Mouse (Mus musculus): ENCODE results near the gene Prim1. TPM values are rescaled to one million over a fixed set of nuclear protein-coding genes. Genes with fewer than 3 reads are reported as not detected.

The Prim1 gene
- 1 to 10 TPM; 5.0 to 6.5 TPM for total RNA-seq (2021)
- long read RNA-seq, experiment 1 = 0 reads
- long read RNA-seq, experiment 2, partial matches to known transcripts = 0 of 4 reads
- long read RNA-seq, experiment 2, other reads (novel, unspliced or antisense) = 0 of 4 reads

DNA sequence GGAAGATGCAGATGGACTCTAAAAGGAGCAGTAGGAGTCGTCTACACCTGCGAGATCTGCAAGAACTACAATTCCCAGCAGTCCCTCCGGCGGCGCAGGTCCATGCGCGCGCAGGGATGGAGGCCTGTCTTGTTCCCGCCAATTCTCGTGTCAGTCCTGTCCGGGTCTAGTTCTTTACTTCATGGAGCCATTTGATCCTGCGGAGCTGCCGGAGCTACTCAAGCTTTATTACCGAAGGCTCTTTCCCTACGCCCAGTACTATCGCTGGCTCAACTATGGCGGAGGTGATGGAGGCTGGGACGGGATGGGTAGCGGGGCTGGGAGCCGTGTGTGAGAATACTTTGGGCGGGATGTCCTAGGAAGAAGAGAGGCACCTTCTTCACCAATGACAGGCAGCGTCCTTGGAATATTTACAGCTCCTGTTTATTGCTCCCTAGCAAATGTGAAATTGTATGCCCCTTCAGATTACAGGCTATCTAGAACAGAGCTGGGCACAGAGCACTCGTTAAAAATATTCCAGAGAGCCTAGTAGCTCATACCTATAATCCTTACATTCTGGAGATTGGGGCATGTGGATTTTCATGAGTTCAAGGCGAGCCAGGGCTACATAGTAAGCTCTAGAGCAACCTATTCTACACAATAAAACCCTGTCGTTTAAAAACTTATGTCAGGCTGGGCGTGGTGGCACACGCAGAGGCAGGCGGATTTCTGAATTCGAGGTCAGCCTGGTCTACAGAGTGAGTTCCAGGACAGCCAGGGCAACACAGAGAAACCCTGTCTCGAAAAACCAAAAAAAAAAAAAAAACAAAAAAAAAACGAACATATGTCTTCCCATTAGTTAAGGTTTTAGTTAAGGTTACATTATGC is at the start of gene Prim1:
Gene Prim1 (plus strand): TSS at position 101 of the 867 bp plus-strand sequence.
- peak; percentile 65 for DNase-seq

GRCm38 (mm10) chr10:127966506-127966905 is 48.5 kb upstream of the Prim1 start:
- DNase-seq = no peak

DNA sequence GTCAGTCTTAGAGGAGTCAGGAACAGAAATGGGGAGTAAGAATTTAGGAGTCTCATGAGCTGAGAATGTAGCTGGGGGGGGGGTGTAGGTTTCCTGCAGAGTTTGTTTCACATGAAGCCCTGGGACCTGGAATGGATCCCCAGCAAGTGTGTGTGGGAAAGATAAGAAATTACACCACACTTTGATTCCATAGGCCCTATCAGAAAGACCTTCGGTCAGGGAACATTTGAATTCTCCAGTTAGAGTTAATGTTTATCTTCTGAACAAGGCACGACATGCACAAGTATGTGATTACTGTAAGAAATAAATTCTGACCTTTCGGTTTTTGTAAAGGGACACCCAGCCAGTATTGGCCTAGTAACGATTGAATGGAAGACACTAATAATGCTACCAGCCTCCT is 45.1 kb upstream of the Prim1 start:
- no peak for DNase-seq

- DNase-seq = no peak
Observed at GRCm38 (mm10) chr10:127970359-127970831, 44.6 kb upstream of the Prim1 start.

DNA sequence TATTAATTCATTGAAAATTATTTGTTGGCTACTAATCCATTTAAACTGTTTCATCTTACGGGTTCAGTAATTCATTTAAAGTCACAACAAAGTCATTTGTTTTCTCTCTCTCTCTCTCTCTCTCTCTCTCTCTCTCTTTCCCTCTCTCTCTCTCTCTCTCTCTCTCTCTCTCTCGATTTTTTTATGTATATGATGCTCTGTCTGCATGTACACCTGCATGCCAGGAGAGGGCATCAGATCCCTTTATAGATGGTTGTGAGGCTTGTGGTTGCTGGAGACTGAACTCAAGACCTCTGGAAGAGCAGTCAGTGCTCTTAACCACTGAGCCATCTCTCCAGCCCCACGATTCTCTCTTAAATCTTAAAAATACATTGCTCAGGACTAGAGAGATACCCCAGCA is 43.8 kb upstream of the Prim1 start:
- DNase-seq = no peak

DNA sequence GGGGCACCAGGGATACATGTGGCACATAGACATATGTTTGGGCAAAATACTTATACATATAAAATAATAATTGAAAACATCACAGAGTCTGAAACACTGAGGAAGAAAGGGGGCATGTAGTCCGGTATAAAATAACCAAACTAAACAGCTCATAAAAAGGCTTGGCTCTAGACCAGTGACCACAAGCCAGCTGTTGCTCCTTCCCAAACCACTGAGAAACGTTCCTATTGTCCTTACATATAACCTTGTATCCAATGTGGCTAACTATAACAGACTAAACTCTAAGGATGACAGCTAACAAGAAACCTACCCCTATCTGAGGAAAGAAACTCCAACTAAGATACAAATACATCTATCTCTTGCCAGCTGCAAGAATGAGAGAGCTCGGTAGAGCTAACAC is 40.9 kb upstream of the Prim1 start:
- no peak for DNase-seq

- DNase-seq = no peak
Observed at GRCm38 (mm10) chr10:127975503-127975902, 39.5 kb upstream of the Prim1 start.

DNA sequence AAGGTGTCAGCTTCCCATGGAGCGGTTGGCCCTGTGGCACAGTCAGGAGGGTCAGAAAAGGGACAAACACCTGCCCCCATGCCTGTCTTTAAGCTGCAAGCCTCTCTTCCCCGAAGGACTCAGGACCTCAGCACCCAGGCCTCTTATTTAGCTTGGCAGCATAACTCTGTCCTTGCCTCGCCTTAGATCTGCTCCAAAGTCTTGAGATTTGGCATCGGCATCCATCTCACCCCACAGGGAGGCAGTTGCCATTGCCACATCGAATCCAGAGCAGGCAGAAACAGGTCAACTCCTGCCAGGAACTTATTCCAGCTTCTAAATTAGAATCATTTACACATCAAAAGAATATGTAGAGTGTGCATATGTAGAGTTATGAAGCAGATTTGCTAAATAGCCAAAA is 30.3 kb upstream of the Prim1 start:
- no peak for DNase-seq

GRCm38 (mm10) chr10:127985601-127986000 is 29.4 kb upstream of the Prim1 start:
- no peak for DNase-seq

DNA sequence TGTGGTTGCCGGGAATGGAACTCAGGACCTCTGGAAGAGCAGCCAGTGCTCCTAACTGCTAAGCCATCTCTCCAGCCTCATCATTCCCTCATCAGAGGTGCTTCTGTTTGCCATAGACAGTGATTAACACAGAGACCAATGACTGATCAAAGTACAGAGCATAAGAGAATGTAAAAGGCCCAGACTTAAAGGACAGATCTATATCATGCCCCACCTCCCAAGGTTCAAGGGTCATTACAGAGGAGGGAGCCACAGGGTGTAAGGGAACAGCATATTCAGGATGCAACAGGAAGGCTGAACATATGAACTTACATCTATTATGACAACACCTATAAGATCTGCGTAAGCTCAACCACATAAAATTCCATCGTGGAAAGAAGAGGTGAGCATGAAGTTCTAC is 18.3 kb upstream of the Prim1 start:
- no peak for DNase-seq

DNA sequence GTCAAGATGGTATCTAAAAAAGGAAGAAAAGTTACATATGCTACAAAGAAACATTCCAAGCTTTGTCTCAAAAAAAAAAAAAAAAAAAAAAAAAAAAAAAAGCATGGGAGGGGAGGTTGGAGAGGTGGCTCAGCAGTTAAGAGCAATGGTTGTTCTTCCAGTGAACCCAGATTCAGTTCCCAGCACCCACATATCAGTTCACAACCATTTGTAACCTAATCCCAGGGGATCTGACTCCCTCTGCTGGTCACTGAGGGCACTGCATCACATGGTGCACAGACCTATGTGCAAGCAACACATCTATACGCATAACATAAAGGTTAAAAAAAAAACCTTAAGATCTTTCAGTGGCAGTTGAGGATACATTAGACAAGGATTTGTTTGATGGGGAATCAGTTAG is 16.7 kb upstream of the Prim1 start:
- no peak for DNase-seq

DNA sequence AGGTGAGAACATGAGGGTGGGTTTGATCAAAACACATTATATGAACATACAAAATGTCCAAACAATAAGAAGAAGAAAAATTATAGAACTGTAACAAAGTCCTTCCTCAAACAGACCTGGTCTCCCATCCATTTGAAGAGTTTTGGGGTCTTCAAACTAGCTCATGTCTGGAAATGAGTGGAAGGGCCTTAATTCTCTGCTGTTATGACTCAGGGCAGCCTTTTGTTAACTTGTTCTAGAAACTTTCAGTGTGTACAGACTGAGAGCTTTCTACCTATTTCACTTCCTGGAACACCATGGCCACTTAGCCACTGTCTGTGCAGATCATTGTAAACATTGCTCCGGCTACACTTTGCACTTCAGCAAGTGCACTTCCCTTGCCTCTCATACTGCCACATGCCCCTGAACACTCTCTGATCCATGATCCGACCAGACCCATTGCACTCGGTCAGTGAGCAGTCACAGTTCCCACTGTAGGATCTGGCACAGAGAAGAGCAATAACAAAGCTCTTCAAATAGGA is 11.6 kb upstream of the Prim1 start:
- no peak for DNase-seq

- DNase-seq = no peak
Observed at GRCm38 (mm10) chr10:128004918-128005317, 10.1 kb upstream of the Prim1 start.

DNA sequence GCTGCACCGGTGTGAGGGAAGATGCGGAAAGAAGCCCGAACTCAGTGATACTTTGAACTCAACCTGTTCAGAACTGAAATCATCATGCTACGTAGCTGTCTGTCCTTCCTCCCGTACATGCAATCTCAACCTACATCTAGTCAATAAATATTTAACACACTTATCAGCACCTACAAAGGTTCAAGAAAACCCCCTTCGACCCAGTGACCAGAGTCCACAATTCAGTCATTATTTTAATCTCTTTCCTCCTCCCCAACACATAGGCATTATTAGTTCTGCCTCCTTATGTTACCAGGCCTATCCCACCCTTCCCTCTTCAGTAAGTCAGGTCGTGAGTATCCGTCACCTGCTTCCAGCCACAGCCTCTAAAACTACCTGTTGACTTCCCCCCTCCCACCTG is 9.5 kb upstream of the Prim1 start:
- no peak for DNase-seq

DNA sequence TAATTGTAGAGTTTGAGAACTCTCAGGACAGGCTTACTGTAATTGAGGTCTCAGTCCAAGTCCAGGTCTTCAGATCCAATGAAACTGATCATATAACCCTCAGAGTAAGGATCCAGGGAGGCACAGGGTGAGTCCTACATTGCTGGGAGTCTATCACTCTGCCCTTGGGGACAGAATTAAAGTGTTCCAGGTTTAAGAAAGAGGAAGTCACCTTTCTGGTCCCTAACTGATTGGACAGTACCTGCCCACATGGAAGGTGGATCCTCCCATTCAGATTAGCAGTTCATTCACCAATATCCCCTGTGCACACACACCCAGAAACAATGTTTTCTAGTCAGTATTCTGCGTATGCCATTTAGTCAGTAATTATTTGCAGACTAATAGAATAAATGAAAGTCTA is 7.5 kb upstream of the Prim1 start, which contains the start of gene Hsd17b6:
Gene Hsd17b6 (minus strand): TSS at position 166 of the 400 bp plus-strand sequence.
- no peak for DNase-seq

DNA sequence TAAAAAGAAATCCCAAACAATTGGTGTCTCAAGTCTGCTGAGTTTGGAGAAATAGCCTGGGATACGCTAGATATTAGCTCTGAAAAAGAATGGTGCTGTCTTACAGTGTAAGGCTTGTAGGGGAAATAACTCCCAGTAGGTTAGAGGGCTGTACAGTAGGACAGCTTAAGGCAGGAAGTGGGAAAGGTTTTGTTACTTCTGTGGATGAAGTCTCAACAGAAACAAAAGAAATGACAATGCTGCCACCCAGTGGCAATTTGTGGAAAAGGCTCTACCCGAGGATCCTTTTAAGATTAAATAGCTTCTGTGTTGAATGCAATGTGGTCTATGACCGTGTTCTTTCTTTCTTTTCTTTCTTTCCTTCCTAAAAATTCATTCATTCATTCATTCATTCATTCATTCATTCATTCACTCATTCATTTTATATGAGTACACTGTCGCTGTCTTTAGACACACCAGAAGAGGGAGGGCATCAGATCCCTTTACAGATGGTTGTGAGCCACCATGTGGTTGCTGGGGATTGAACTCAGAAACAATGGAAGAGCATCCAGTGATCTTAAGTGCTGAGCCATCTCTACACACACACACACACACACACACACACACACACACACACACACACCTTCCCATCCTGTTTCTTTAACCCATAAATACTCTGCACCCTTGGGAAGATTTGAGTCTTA is 6.6 kb upstream of the Prim1 start:
- DNase-seq = peak; percentile 75

GRCm38 (mm10) chr10:128009735-128010134 is 5.2 kb upstream of the Prim1 start:
- DNase-seq = no peak

- DNase-seq = no peak
Observed at GRCm38 (mm10) chr10:128022196-128022595, 7.2 kb downstream of the Prim1 start.

- DNase-seq = no peak
Observed at GRCm38 (mm10) chr10:128023496-128023895, 8.5 kb downstream of the Prim1 start.

- DNase-seq = no peak
Observed at GRCm38 (mm10) chr10:128029931-128030330, 15.0 kb downstream of the Prim1 start.

- DNase-seq = no peak
Observed at GRCm38 (mm10) chr10:128030860-128031259, 15.9 kb downstream of the Prim1 start.

DNA sequence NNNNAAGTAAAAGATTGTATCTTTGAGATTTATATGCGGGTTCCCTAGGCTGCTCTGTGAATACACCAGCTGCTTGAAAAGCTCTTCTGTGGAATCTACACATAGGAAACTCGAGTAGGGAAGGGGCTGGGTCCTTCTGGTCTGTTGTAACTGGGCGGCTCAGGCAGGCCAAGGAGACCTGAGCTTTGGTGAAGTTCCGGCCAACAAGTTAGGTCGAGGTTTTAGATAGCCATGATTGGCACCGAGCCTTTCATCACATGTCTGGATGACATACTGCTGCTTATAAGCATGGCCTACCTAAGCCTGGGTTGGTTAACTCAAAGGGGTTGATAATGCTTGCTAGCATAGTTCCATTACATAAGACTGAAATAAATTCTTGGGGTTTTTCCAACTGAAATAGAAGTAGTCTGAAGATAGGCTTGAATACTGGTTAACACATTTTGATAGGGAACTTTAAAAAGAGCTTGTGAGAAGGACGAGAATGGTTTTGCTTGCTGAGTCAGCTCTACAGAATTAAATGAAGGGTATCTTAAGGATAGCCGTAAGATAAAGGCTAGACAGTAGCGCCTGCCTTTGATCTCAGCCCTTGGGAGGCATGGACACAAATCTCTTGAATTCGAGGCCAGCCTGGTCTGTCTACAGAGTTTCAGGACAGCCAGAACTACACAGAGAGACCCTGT is 21.9 kb downstream of the Prim1 start:
- DNase-seq = peak; percentile 54
